Mouse (Mus musculus): Measurements from ENCODE around the gene Cypt14. TPM values are rescaled to one million over a fixed set of nuclear protein-coding genes. Genes with fewer than 3 reads are reported as not detected.

The Cypt14 gene
- not detected in 2 replicates for polyA plus RNA-seq (2015; fragmentation: Nextera tagmentation; extraction: Ambion mirVana)

DNA sequence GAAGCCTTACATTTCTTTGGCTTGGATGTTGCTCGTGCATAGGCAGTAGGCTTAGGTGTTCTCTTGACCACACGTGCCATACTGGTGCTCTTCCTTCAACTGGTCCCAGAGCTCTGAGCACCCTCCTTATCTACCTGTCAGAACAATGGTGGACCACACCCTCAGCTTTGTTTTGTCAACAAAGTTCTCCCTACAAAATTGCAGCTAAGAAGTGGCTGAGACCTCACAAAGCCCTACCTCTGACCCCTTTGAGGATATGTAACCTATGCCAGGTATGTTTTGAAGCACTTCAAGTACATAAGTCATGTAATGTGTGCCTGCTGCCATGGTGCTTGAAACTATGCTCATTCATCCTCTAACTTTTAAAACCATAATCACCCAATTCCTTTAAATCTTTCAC, at the start of gene Cypt14:
Gene Cypt14 (minus strand): TSS at position 101 of the 400 bp plus-strand sequence.

